Mouse (Mus musculus) midbrain, embryonic 13.5 days (tissue): ENCODE results near the gene Rab33b. TPM values are rescaled to one million over a fixed set of nuclear protein-coding genes. Genes with fewer than 3 reads are reported as not detected.

Source experiments
- ATAC-seq: fragments of 200-750 bp; cut with Nextera tagmentation; 2 replicates; pipeline ENCODE4 v1.8.0; 2017; ENCODE audit warnings: mild to moderate bottlenecking, moderate TSS enrichment, moderate library complexity
- H3K27ac ChIP-seq: fragments of 300-500 bp; sonication (generic); 2 replicates; pipeline ENCODE4 v1.5.1; 2015; ENCODE audit warnings: inconsistent platforms, mild to moderate bottlenecking, moderate library complexity
- H3K27me3 ChIP-seq: fragments of 300-500 bp; sonication (generic); 2 replicates; pipeline ENCODE4 v1.6.1; 2015; ENCODE audit warnings: mild to moderate bottlenecking, inconsistent platforms
- H3K36me3 ChIP-seq: fragments of 300-500 bp; sonication (generic); 2 replicates; pipeline ENCODE4 v1.6.1; 2015; ENCODE audit warnings: mild to moderate bottlenecking, inconsistent platforms
- H3K4me1 ChIP-seq: fragments of 300-500 bp; sonication (generic); replicated peaks from 2 replicates; pipeline ENCODE4 v1.6.1; 2015; ENCODE audit warnings: inconsistent platforms
- H3K4me2 ChIP-seq: fragments of 300-500 bp; sonication (generic); replicated peaks from 2 replicates; pipeline ENCODE4 v1.6.1; 2015; ENCODE audit warnings: moderate library complexity, mild to moderate bottlenecking, inconsistent platforms
- H3K4me3 ChIP-seq: fragments of 300-500 bp; sonication (generic); replicated peaks from 2 replicates; pipeline ENCODE4 v1.5.1; 2015; ENCODE audit warnings: mild to moderate bottlenecking, inconsistent platforms
- H3K9ac ChIP-seq: fragments of 300-500 bp; sonication (generic); replicated peaks from 2 replicates; pipeline ENCODE4 v1.6.1; 2015; ENCODE audit warnings: mild to moderate bottlenecking, inconsistent platforms
- H3K9me3 ChIP-seq: fragments of 300-500 bp; sonication (generic); 2 replicates; pipeline ENCODE4 v1.6.1; 2016; ENCODE audit warnings: mild to moderate bottlenecking, inconsistent platforms
- WGBS: fragments of 180-500 bp; shearing (Covaris S2); methylation state at CpG from one replicate; pipeline ENCODE4 v1.1.7; 2015; 5-methylcytosine and 5-hydroxymethylcytosine counted together
- polyA plus RNA-seq: library from polyadenylated mRNA; unstranded; fragments of >200 nt; fragmentation: Nextera tagmentation; extraction: Ambion mirVana; gene quantifications from 2 replicates; pipeline ENCODE4 v1.2.1, GENCODE M21; 2015

The Rab33b gene
- polyA plus RNA-seq, 1 experiment from 2014 or later = 22.0 TPM

- Histone ChIP-seq H3K9ac (no peak overlapping the region), H3K27me3 (no peaks in the 10 kb centered on the region), H3K9me3 (no peaks in the 10 kb centered on the region), H3K36me3 (peaks cover 21% of the 10 kb centered on the region), H3K4me3 (no peak overlapping the region), H3K4me1 (peaks cover 19% of the 10 kb centered on the region), H3K4me2 (no peak overlapping the region), H3K27ac (0 out of 2 replicates have a peak overlapping the region, but pooled peaks have one; percentile 30)
- ATAC-seq = no peak
- 83% methylated on average over 7 of the region's 7 CpGs for WGBS
These were observed 6.5 kb downstream of the Rab33b start for GRCm38 (mm10) chr3:51490088-51490753.

GRCm38 (mm10) chr3:51493272-51493838, 9.6 kb downstream of the Rab33b start:
- no peak overlapping the region for H3K9ac ChIP-seq
- WGBS = 94% methylated on average over 13 of the region's 13 CpGs
- no peaks in the 10 kb centered on the region for H3K27me3 ChIP-seq
- H3K4me1 ChIP-seq = 0 out of 2 replicates have a peak, but pooled peaks cover 6% of the 10 kb centered on the region
- no peak overlapping the region for H3K4me2 ChIP-seq
- peaks cover 19% of the 10 kb centered on the region for H3K36me3 ChIP-seq
- no peak overlapping the region for H3K27ac ChIP-seq
- no peak for ATAC-seq
- no peak overlapping the region for H3K4me3 ChIP-seq
- H3K9me3 ChIP-seq = no peaks in the 10 kb centered on the region

- no peak overlapping the region for H3K4me2 ChIP-seq
- no peak overlapping the region for H3K27ac ChIP-seq
- no peaks in the 10 kb centered on the region for H3K9me3 ChIP-seq
- H3K36me3 ChIP-seq = peaks cover 19% of the 10 kb centered on the region
- H3K9ac ChIP-seq = no peak overlapping the region
- 0 out of 2 replicates have a peak, but pooled peaks cover 6% of the 10 kb centered on the region for H3K4me1 ChIP-seq
- H3K27me3 ChIP-seq = no peaks in the 10 kb centered on the region
- H3K4me3 ChIP-seq = no peak overlapping the region
- WGBS = 86% methylated on average over 2 of the region's 2 CpGs
- no peak for ATAC-seq
These were observed 10.7 kb downstream of the Rab33b start for GRCm38 (mm10) chr3:51494466-51494865.

GRCm38 (mm10) chr3:51495646-51496045, 11.9 kb downstream of the Rab33b start:
- Histone ChIP-seq H3K9ac (no peak overlapping the region), H3K36me3 (peaks cover 19% of the 10 kb centered on the region), H3K27me3 (no peaks in the 10 kb centered on the region), H3K9me3 (no peaks in the 10 kb centered on the region), H3K4me3 (no peak overlapping the region), H3K4me2 (no peak overlapping the region), H3K27ac (no peak overlapping the region), H3K4me1 (no peaks in the 10 kb centered on the region)
- no peak for ATAC-seq
- WGBS = 92% methylated on average over 9 of the region's 9 CpGs

- H3K27me3 ChIP-seq = no peaks in the 10 kb centered on the region
- H3K9me3 ChIP-seq = no peaks in the 10 kb centered on the region
- H3K4me1 ChIP-seq = no peaks in the 10 kb centered on the region
- H3K27ac ChIP-seq = no peak overlapping the region
- ATAC-seq = no peak
- no peak overlapping the region for H3K4me3 ChIP-seq
- WGBS = 95% methylated on average over 1 of the region's 1 CpGs
- H3K9ac ChIP-seq = no peak overlapping the region
- peaks cover 19% of the 10 kb centered on the region for H3K36me3 ChIP-seq
- H3K4me2 ChIP-seq = no peak overlapping the region
These were observed 14.3 kb downstream of the Rab33b start for GRCm38 (mm10) chr3:51497978-51498377.

GRCm38 (mm10) chr3:51498659-51499058, 14.9 kb downstream of the Rab33b start:
- H3K4me3 ChIP-seq = no peak overlapping the region
- H3K4me2 ChIP-seq = no peak overlapping the region
- H3K4me1 ChIP-seq = no peaks in the 10 kb centered on the region
- peaks cover 13% of the 10 kb centered on the region for H3K36me3 ChIP-seq
- H3K27me3 ChIP-seq = no peaks in the 10 kb centered on the region
- no peaks in the 10 kb centered on the region for H3K9me3 ChIP-seq
- no peak overlapping the region for H3K27ac ChIP-seq
- ATAC-seq = no peak
- WGBS = 87% methylated on average over 5 of the region's 5 CpGs
- H3K9ac ChIP-seq = no peak overlapping the region

GRCm38 (mm10) chr3:51499876-51500275, 16.2 kb downstream of the Rab33b start:
- H3K4me3 ChIP-seq = no peak overlapping the region
- H3K9ac ChIP-seq = no peak overlapping the region
- ATAC-seq = no peak
- peaks cover 7% of the 10 kb centered on the region; the same call in 1 of the 2 replicates for H3K4me1 ChIP-seq
- 96% methylated on average over 4 of the region's 4 CpGs for WGBS
- H3K27me3 ChIP-seq = no peaks in the 10 kb centered on the region
- no peak overlapping the region for H3K27ac ChIP-seq
- peaks cover 7% of the 10 kb centered on the region; the same call in 1 of the 2 replicates for H3K36me3 ChIP-seq
- no peaks in the 10 kb centered on the region for H3K9me3 ChIP-seq
- no peak overlapping the region for H3K4me2 ChIP-seq

- H3K27ac ChIP-seq = no peak overlapping the region
- 56% methylated on average over 11 of the region's 11 CpGs for WGBS
- peaks cover 7% of the 10 kb centered on the region; the same call in 1 of the 2 replicates for H3K4me1 ChIP-seq
- H3K4me2 ChIP-seq = no peak overlapping the region
- no peaks in the 10 kb centered on the region for H3K27me3 ChIP-seq
- peak; percentile 40; the same call in 1 of the 2 replicates for ATAC-seq
- no peaks in the 10 kb centered on the region for H3K36me3 ChIP-seq
- H3K4me3 ChIP-seq = no peak overlapping the region
- H3K9ac ChIP-seq = no peak overlapping the region
- H3K9me3 ChIP-seq = no peaks in the 10 kb centered on the region
These were observed 20.7 kb downstream of the Rab33b start for GRCm38 (mm10) chr3:51504385-51504952.

GRCm38 (mm10) chr3:51505465-51505864, 21.7 kb downstream of the Rab33b start:
- no peak overlapping the region for H3K27ac ChIP-seq
- H3K4me3 ChIP-seq = no peak overlapping the region
- H3K36me3 ChIP-seq = no peaks in the 10 kb centered on the region
- ATAC-seq = no peak
- H3K9me3 ChIP-seq = no peaks in the 10 kb centered on the region
- H3K9ac ChIP-seq = no peak overlapping the region
- WGBS = 60% methylated on average over 19 of the region's 19 CpGs
- H3K4me2 ChIP-seq = no peak overlapping the region
- H3K4me1 ChIP-seq = peaks cover 7% of the 10 kb centered on the region; the same call in 1 of the 2 replicates
- no peaks in the 10 kb centered on the region for H3K27me3 ChIP-seq

GRCm38 (mm10) chr3:51510903-51511302, 27.2 kb downstream of the Rab33b start:
- no peaks in the 10 kb centered on the region for H3K9me3 ChIP-seq
- no peak overlapping the region for H3K9ac ChIP-seq
- no peaks in the 10 kb centered on the region for H3K36me3 ChIP-seq
- no peaks in the 10 kb centered on the region for H3K27me3 ChIP-seq
- H3K4me1 ChIP-seq = no peaks in the 10 kb centered on the region
- no peak overlapping the region for H3K27ac ChIP-seq
- H3K4me3 ChIP-seq = no peak overlapping the region
- ATAC-seq = 0 out of 2 replicates have a peak, but pooled peaks have one; percentile 30
- H3K4me2 ChIP-seq = no peak overlapping the region
- 29% methylated on average over 8 of the region's 8 CpGs for WGBS

GRCm38 (mm10) chr3:51511983-51512382, 28.3 kb downstream of the Rab33b start:
- Histone ChIP-seq H3K27me3 (no peaks in the 10 kb centered on the region), H3K4me1 (no peaks in the 10 kb centered on the region), H3K36me3 (peaks cover 3% of the 10 kb centered on the region; the same call in 1 of the 2 replicates), H3K4me2 (no peak overlapping the region), H3K9me3 (no peaks in the 10 kb centered on the region), H3K9ac (no peak overlapping the region), H3K4me3 (no peak overlapping the region), H3K27ac (no peak overlapping the region)
- WGBS = 99% methylated on average over 5 of the region's 5 CpGs
- no peak for ATAC-seq

- H3K36me3 ChIP-seq = peaks cover 42% of the 10 kb centered on the region
- no peaks in the 10 kb centered on the region for H3K4me1 ChIP-seq
- H3K27me3 ChIP-seq = no peaks in the 10 kb centered on the region
- no peak overlapping the region for H3K4me3 ChIP-seq
- no peak overlapping the region for H3K27ac ChIP-seq
- no peaks in the 10 kb centered on the region for H3K9me3 ChIP-seq
- ATAC-seq = no peak
- H3K9ac ChIP-seq = no peak overlapping the region
- H3K4me2 ChIP-seq = no peak overlapping the region
- 80% methylated on average over 4 of the region's 4 CpGs for WGBS
These were observed 33.7 kb downstream of the Rab33b start for GRCm38 (mm10) chr3:51517467-51517866.
